Mouse (Mus musculus) kidney, adult 11 months (tissue): ENCODE data around the gene Rab28.

Experiments
- DNase-seq: peaks from one replicate; pipeline ENCODE4 v3.0.0; 2022

Gene Rab28

GRCm38 (mm10) chr5:41627224-41628144 lies 80.5 kb downstream of the Rab28 start:
- DNase-seq: no peak

- DNase-seq: no peak
Observed at GRCm38 (mm10) chr5:41625544-41625943, 82.4 kb downstream of the Rab28 start.

GRCm38 (mm10) chr5:41621748-41622147 lies 86.2 kb downstream of the Rab28 start:
- no peak for DNase-seq

- DNase-seq: no peak
Observed at GRCm38 (mm10) chr5:41618966-41619365, 89.0 kb downstream of the Rab28 start.

- DNase-seq: no peak
Observed at GRCm38 (mm10) chr5:41610447-41611030, 97.4 kb downstream of the Rab28 start.

GRCm38 (mm10) chr5:41596242-41597117 lies 111.5 kb downstream of the Rab28 start:
- no peak for DNase-seq

- no peak for DNase-seq
Observed at GRCm38 (mm10) chr5:41595199-41595598, 112.8 kb downstream of the Rab28 start.

- no peak for DNase-seq
Observed at GRCm38 (mm10) chr5:41578051-41578450, 129.9 kb downstream of the Rab28 start.
